Mouse (Mus musculus) cerebellum, adult 9-11 months (tissue): ENCODE data around the gene Lyzl6.

Source experiments
- DNase-seq: peaks from one replicate; pipeline ENCODE4 v3.0.0; 2022

Gene Lyzl6

GRCm38 (mm10) chr11:103639407-103639946, 787 bp upstream of the Lyzl6 start:
- DNase-seq: peak; percentile 42

- no peak for DNase-seq
These were observed 2.4 kb downstream of the Lyzl6 start for GRCm38 (mm10) chr11:103636261-103636660.

GRCm38 (mm10) chr11:103635481-103635880, 3.2 kb downstream of the Lyzl6 start:
- DNase-seq: no peak

- no peak for DNase-seq
These were observed 3.9 kb downstream of the Lyzl6 start for GRCm38 (mm10) chr11:103634806-103635205.

GRCm38 (mm10) chr11:103627453-103627852, 11.2 kb downstream of the Lyzl6 start:
- DNase-seq: no peak

GRCm38 (mm10) chr11:103621040-103621439, 17.6 kb downstream of the Lyzl6 start, which contains the start of gene Gm884:
TSS of gene Gm884 (minus strand) at chr11:103621140.
- DNase-seq: no peak

- no peak for DNase-seq
These were observed 27.9 kb downstream of the Lyzl6 start for GRCm38 (mm10) chr11:103610772-103611171.

GRCm38 (mm10) chr11:103606611-103607010, 32.1 kb downstream of the Lyzl6 start:
- DNase-seq: no peak
